Mouse (Mus musculus): ENCODE measurements at regions not wholly inside any gene's neighbourhood (a gene's known extent, or its start where the extent isn't known, plus 50 kb on each side); places are given as distances from the start of the nearest gene placed in this dataset.
A peak's percentile ranks its signal among the peaks of the same experiment; 100 is the strongest.

DNA sequence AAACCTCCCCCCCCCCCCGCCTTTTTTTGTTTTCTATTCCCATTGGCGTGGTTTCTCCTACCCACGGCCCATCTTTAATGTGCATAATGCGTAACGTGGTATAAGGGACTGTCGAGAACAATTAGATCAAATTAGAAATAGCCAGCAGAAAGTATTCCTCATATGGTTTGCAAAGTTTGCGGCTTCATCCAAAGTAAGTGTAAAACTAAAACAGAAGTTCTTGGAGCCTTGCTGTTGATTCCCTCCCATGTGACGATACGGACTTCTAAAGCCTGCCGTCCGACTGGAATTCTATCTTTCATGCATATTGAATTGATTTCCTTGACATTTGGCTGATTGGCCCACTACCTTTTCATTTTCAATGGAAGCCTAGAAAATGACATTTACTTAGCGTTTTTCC, 128.7 kb upstream of the Fam241a start:
- Histone ChIP-seq H3K36me3 (replicated peaks; ENCODE audit: control insufficient read depth, insufficient read depth) (no peaks in the 10 kb centered on the region), H3K4me2 (replicated peaks) (no peak overlapping the region), H3K4me1 (replicated peaks; ENCODE audit: control insufficient read depth, insufficient read depth, low read length) (no peaks in the 10 kb centered on the region), H3K4me3 (replicated peaks; ENCODE audit: low read length) (no peak overlapping the region), H3K9ac (no peak overlapping the region), H3K27me3 (ENCODE audit: control insufficient read depth, insufficient read depth, low read length) (no peaks in the 10 kb centered on the region), H3K27ac (no peak overlapping the region), H3K9me3 (ENCODE audit: control insufficient read depth, low read length) (no peaks in the 10 kb centered on the region)
- ATAC-seq (ENCODE audit: low FRiP score) (no peak), DNase-seq (ENCODE audit: low spot score) (no peak)
- WGBS = 77% methylated on average over 12 of the region's 12 CpGs

GRCm38 (mm10) chr3:128014909-128015308, 118.8 kb upstream of the Fam241a start:
- no peaks in the 10 kb centered on the region for H3K4me1 ChIP-seq (replicated peaks; ENCODE audit: control insufficient read depth, insufficient read depth, low read length)
- H3K9ac ChIP-seq = no peak overlapping the region
- no peak overlapping the region for H3K4me2 ChIP-seq (replicated peaks)
- no peaks in the 10 kb centered on the region for H3K9me3 ChIP-seq (ENCODE audit: control insufficient read depth, low read length)
- ATAC-seq (ENCODE audit: low FRiP score) (no peak), DNase-seq (ENCODE audit: low spot score) (no peak)
- no peak overlapping the region for H3K4me3 ChIP-seq (replicated peaks; ENCODE audit: low read length)
- H3K36me3 ChIP-seq (replicated peaks; ENCODE audit: control insufficient read depth, insufficient read depth) = no peaks in the 10 kb centered on the region
- H3K27me3 ChIP-seq (ENCODE audit: control insufficient read depth, insufficient read depth, low read length) = no peaks in the 10 kb centered on the region
- WGBS = 88% methylated on average over 1 of the region's 1 CpGs
- no peak overlapping the region for H3K27ac ChIP-seq

- 87% methylated on average over 18 of the region's 18 CpGs for WGBS
- ATAC-seq (ENCODE audit: low FRiP score) = no peak
- no peaks in the 10 kb centered on the region for H3K36me3 ChIP-seq (replicated peaks; ENCODE audit: control insufficient read depth, insufficient read depth)
- H3K4me3 ChIP-seq (replicated peaks; ENCODE audit: low read length) = no peak overlapping the region
- H3K27me3 ChIP-seq (ENCODE audit: control insufficient read depth, insufficient read depth, low read length) = no peaks in the 10 kb centered on the region
- H3K9ac ChIP-seq = no peak overlapping the region
- H3K4me1 ChIP-seq (replicated peaks; ENCODE audit: control insufficient read depth, insufficient read depth, low read length) = no peaks in the 10 kb centered on the region
- no peak for DNase-seq (ENCODE audit: low spot score)
- no peaks in the 10 kb centered on the region for H3K9me3 ChIP-seq (ENCODE audit: control insufficient read depth, low read length)
- no peak overlapping the region for H3K27ac ChIP-seq
- no peak overlapping the region for H3K4me2 ChIP-seq (replicated peaks)
These were observed 106.9 kb upstream of the Fam241a start for GRCm38 (mm10) chr3:128002905-128003641.

GRCm38 (mm10) chr3:128001924-128002501, 105.9 kb upstream of the Fam241a start:
- Histone ChIP-seq H3K9ac (no peak overlapping the region), H3K36me3 (replicated peaks; ENCODE audit: control insufficient read depth, insufficient read depth) (no peaks in the 10 kb centered on the region), H3K27me3 (ENCODE audit: control insufficient read depth, insufficient read depth, low read length) (no peaks in the 10 kb centered on the region), H3K4me2 (replicated peaks) (no peak overlapping the region), H3K27ac (no peak overlapping the region), H3K4me1 (replicated peaks; ENCODE audit: control insufficient read depth, insufficient read depth, low read length) (no peaks in the 10 kb centered on the region), H3K4me3 (replicated peaks; ENCODE audit: low read length) (no peak overlapping the region), H3K9me3 (ENCODE audit: control insufficient read depth, low read length) (no peaks in the 10 kb centered on the region)
- ATAC-seq (ENCODE audit: low FRiP score) (peak; percentile 60; the same call in 1 of the 2 replicates), DNase-seq (ENCODE audit: low spot score) (peak; percentile 86)
- 74% methylated on average over 6 of the region's 6 CpGs for WGBS

DNA sequence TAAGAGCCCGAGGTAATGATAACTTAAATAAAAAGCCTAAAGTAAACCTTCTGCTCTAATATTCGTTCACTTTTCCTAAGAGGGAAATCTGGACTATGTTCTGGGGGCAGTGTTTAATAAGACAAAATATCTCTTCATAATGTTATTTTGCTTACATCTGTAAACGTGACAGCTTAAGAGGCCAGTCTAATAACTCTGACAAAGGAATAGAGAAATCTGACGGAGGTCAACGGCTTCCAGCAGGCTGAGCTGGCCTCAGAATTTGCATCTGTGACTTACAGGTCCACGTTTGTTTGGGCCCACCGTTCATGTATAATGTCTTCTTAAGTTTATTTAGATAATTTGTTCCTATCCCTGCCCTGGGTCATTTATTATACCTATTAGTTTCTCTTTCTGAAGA, 99.6 kb upstream of the Fam241a start:
- no peaks in the 10 kb centered on the region for H3K4me1 ChIP-seq (replicated peaks; ENCODE audit: control insufficient read depth, insufficient read depth, low read length)
- H3K9ac ChIP-seq = no peak overlapping the region
- 76% methylated on average over 7 of the region's 7 CpGs for WGBS
- no peak for DNase-seq (ENCODE audit: low spot score)
- no peaks in the 10 kb centered on the region for H3K27me3 ChIP-seq (ENCODE audit: control insufficient read depth, insufficient read depth, low read length)
- H3K36me3 ChIP-seq (replicated peaks; ENCODE audit: control insufficient read depth, insufficient read depth) = no peaks in the 10 kb centered on the region
- no peak overlapping the region for H3K4me3 ChIP-seq (replicated peaks; ENCODE audit: low read length)
- no peaks in the 10 kb centered on the region for H3K9me3 ChIP-seq (ENCODE audit: control insufficient read depth, low read length)
- no peak overlapping the region for H3K27ac ChIP-seq
- no peak overlapping the region for H3K4me2 ChIP-seq (replicated peaks)
- ATAC-seq (ENCODE audit: low FRiP score) = no peak

- no peak overlapping the region for H3K27ac ChIP-seq
- H3K9me3 ChIP-seq (ENCODE audit: control insufficient read depth, low read length) = no peaks in the 10 kb centered on the region
- H3K36me3 ChIP-seq (replicated peaks; ENCODE audit: control insufficient read depth, insufficient read depth) = no peaks in the 10 kb centered on the region
- H3K4me1 ChIP-seq (replicated peaks; ENCODE audit: control insufficient read depth, insufficient read depth, low read length) = no peaks in the 10 kb centered on the region
- H3K4me3 ChIP-seq (replicated peaks; ENCODE audit: low read length) = no peak overlapping the region
- H3K27me3 ChIP-seq (ENCODE audit: control insufficient read depth, insufficient read depth, low read length) = no peaks in the 10 kb centered on the region
- 72% methylated on average over 6 of the region's 6 CpGs for WGBS
- ATAC-seq (ENCODE audit: low FRiP score) (no peak), DNase-seq (ENCODE audit: low spot score) (no peak)
- no peak overlapping the region for H3K9ac ChIP-seq
- H3K4me2 ChIP-seq (replicated peaks) = no peak overlapping the region
These were observed 91.5 kb upstream of the Fam241a start for GRCm38 (mm10) chr3:127987583-127987982.

- H3K9me3 ChIP-seq (ENCODE audit: control insufficient read depth, low read length) = no peaks in the 10 kb centered on the region
- ATAC-seq (ENCODE audit: low FRiP score) (no peak), DNase-seq (ENCODE audit: low spot score) (no peak)
- no peaks in the 10 kb centered on the region for H3K27me3 ChIP-seq (ENCODE audit: control insufficient read depth, insufficient read depth, low read length)
- H3K36me3 ChIP-seq (replicated peaks; ENCODE audit: control insufficient read depth, insufficient read depth) = no peaks in the 10 kb centered on the region
- no peak overlapping the region for H3K27ac ChIP-seq
- no peak overlapping the region for H3K9ac ChIP-seq
- H3K4me3 ChIP-seq (replicated peaks; ENCODE audit: low read length) = no peak overlapping the region
- H3K4me2 ChIP-seq (replicated peaks) = no peak overlapping the region
- no peaks in the 10 kb centered on the region for H3K4me1 ChIP-seq (replicated peaks; ENCODE audit: control insufficient read depth, insufficient read depth, low read length)
- 86% methylated on average over 3 of the region's 3 CpGs for WGBS
These were observed 89.0 kb upstream of the Fam241a start for GRCm38 (mm10) chr3:127985165-127985564.

DNA sequence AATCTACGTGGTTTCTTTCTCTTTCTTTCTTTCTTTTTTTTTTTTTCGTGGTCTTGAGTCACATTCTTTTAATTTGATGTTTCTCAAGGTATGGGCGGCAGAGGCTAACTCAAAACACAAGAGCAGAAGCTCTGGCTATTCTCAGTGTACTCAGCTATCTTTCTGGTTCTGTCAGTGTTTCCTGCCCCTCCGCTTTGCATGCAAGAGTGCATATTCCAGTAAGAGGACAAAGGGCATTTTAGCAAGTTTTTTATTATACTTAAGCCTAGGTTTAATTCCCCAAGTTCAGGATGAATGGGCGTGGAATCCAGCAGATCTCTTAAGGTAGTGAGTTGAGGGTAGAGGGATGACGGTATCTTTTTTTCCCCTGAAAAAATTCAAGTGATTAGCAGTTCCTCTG, 81.1 kb upstream of the Fam241a start:
- H3K4me2 ChIP-seq (replicated peaks) = no peak overlapping the region
- 85% methylated on average over 6 of the region's 6 CpGs for WGBS
- no peak overlapping the region for H3K27ac ChIP-seq
- H3K4me3 ChIP-seq (replicated peaks; ENCODE audit: low read length) = no peak overlapping the region
- no peak for DNase-seq (ENCODE audit: low spot score)
- ATAC-seq (ENCODE audit: low FRiP score) = no peak
- no peak overlapping the region for H3K9ac ChIP-seq
- no peaks in the 10 kb centered on the region for H3K36me3 ChIP-seq (replicated peaks; ENCODE audit: control insufficient read depth, insufficient read depth)
- H3K27me3 ChIP-seq (ENCODE audit: control insufficient read depth, insufficient read depth, low read length) = no peaks in the 10 kb centered on the region
- no peaks in the 10 kb centered on the region for H3K9me3 ChIP-seq (ENCODE audit: control insufficient read depth, low read length)
- H3K4me1 ChIP-seq (replicated peaks; ENCODE audit: control insufficient read depth, insufficient read depth, low read length) = no peaks in the 10 kb centered on the region

GRCm38 (mm10) chr3:127970891-127971290, 74.8 kb upstream of the Fam241a start:
- Histone ChIP-seq H3K27me3 (ENCODE audit: control insufficient read depth, insufficient read depth, low read length) (no peaks in the 10 kb centered on the region), H3K4me3 (replicated peaks; ENCODE audit: low read length) (no peak overlapping the region), H3K4me2 (replicated peaks) (no peak overlapping the region), H3K9ac (no peak overlapping the region), H3K9me3 (ENCODE audit: control insufficient read depth, low read length) (no peaks in the 10 kb centered on the region), H3K4me1 (replicated peaks; ENCODE audit: control insufficient read depth, insufficient read depth, low read length) (no peaks in the 10 kb centered on the region), H3K27ac (no peak overlapping the region), H3K36me3 (replicated peaks; ENCODE audit: control insufficient read depth, insufficient read depth) (no peaks in the 10 kb centered on the region)
- no peak for ATAC-seq (ENCODE audit: low FRiP score)
- WGBS = 3% methylated on average over 5 of the region's 5 CpGs
- peak; percentile 70 for DNase-seq (ENCODE audit: low spot score)
